Mouse (Mus musculus): Measurements from ENCODE around the gene Mettl16.
"Not testable (repeated sequence)": the region's sequence is repeated elsewhere in the genome, so short reads cannot be mapped to it uniquely, and the experiment has no call there.

The Mettl16 gene

DNA sequence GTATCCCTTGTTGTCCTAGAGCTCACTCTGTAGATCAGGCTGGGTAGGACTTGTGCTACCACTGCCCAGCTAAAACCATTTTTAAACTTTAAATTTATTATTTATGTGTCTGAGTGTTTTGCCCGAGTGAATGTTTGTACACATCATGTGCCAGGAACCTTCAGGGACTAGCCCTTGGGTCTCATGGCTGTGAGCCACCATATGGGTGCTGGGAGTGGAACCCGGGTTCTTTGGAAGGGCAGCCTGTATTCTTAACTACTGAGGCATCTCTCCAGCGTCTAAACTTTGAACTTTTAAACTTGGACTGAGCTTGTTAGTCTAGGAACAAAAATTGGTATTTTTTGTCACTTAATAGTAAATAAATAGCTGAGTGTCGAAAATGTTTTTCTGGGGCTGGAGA is 22.2 kb downstream of the Mettl16 start:
- DNase-seq = no peak

DNA sequence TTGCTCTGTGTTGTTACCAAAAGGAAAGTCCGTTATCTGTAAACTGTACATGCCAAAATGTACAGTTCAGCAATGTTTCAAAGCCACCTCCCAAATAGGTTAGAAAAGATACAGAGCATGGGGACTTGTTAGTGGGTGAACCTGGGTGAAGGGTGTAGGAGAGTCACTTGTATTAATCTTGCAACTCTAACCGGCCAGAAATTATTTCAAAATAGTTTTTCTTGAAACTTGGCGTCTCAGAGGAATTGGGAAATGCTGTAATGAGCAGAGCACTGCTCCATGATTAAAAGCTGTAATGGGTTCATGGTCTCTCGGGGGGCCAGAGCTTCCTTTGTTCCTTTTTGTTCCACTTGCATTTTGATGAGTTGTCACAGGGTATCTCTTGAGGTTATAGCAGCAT is 30.0 kb downstream of the Mettl16 start:
- DNase-seq = peak; percentile 4 to 11

DNA sequence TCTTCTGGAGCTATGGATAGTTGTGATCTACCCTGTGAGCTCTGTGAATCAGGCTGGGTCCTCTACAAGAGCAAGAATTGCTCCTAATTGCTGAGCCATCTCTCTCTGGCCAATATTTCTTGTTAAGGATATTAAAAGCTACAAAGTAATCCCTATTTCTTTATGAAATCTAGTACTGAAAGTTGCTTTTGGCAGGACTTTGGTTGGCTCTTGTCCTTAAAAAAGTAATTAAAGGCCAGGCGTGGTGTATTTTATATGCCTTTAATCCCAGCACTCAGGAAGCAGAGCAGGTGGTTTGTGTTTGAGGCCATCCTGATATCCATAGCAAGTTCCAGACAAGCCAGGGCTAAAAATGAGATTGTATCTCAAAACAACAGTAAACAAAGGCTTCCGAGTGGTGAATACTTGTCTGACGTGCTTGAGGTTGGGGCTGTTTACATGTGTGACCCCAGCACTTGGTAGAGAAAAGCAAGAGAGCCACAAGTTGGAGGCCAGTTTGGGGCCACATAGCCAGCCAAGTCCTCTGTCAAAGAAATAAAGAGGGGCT is 33.5 kb downstream of the Mettl16 start:
- no peak for DNase-seq

DNA sequence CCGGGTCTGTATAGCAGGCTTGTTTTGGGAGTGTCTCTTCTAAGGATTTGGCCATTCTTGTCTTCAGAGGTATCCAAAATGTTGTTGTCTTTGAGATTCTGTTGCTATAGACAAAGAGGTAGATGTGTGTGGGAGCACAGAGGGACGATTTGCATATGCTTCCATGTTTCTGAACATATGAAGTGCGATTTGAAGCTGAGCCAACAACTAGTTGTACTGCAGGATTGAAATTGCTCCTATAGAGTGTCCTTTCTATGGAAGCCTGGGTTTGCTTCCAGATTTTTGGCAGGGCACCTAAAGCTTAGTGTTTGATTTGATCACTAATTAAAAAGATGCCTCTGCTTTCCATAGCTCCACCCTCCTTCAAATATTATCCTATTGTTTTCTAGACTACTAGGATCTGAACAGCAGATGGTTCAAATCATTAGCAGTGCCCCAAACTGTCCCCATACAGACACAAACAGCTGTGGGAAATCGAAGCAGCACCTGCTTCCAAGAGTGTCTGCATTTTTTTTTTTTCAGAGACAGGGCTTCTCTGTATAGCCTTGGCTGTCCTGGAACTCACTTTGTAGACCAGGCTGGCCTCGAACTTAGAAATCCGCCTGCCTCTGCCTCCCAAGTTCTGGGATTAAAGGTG is 36.7 kb downstream of the Mettl16 start:
- DNase-seq = no peak

DNA sequence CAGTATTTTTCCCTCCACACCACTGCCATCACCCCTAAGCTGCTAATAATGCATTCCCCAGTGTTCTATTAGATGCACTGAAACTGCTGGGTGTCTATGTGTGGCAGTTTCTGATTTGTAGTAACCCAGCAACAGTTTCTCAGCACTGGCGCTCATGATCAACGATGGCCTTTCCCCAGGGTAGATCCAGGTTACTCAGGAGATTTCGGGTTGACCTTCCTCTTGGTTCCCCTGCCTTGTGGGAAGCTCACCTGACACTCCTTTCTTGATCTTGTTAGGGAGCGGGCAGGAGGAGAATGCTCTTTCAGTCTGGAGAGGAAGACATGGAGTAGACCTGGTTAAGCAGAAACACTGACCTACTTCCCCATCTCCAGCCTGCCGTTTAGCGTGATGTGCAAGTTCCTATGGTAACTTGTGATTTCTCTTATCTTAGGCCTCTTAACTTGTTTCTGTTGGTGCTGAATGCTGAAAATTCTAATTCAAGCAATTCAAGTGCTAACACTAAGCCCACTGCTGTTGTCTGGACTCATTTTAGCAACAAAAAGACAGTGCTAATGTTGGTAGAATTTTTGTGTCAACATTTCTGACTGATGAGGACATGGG is 37.7 kb downstream of the Mettl16 start:
- no peak for DNase-seq

DNA sequence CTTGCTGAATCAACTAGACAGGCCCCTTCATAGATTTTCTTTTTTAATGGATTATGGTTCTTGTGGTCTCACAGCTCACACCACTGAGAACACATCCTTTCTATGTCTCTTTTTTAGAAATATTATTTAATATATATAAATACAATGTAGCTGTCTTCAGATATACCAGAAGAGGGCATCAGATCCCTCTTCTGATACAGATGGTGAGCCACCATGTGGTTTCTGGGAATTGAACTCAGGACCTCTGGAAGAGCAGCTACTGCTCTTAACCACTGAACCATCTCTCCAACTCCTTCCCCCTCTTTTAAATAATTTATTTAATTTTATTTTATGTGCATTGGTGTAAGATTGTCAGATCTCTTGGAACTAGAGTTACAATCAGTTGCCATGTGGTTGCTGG is 39.5 kb downstream of the Mettl16 start:
- no peak for DNase-seq

DNA sequence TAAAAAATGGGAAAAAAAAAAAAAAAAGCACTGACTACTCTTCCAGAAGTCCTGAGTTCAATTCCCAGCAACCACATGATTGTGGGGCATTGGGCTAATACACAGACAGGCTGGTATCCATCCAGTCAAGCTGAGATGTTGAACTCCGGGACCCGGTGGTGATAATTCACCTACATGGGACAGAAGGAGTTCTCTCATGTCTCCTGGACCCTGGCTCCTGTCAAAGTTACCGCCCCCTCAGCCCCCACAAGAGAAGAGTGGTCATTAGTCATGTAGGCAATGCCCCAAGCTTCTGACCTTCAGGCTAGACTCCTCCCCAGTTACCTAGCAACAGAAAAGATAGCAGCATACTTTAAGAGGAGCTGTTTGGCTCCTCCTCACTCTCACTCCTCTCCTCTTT is 40.4 kb downstream of the Mettl16 start:
- not testable (repeated sequence) for DNase-seq

DNA sequence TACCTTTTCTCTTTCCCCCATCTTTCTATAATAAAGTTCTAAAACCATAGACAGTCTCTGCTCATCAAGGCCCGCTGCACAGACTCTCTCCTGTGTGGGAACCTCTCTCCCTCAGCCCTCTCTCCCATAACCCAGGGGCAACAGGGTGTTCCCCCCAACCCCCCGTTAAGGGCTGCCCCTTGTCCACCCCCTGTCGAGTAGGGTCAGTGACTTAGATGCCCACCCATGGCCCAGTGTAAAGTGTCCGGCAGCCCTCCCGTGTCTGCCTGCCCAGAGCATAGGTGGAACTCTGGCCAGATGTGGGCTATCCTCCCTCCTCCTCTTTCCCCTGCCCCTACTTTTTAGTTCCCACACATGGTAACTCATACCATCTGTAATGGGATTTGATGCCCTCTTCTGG is 40.9 kb downstream of the Mettl16 start:
- no peak for DNase-seq

DNA sequence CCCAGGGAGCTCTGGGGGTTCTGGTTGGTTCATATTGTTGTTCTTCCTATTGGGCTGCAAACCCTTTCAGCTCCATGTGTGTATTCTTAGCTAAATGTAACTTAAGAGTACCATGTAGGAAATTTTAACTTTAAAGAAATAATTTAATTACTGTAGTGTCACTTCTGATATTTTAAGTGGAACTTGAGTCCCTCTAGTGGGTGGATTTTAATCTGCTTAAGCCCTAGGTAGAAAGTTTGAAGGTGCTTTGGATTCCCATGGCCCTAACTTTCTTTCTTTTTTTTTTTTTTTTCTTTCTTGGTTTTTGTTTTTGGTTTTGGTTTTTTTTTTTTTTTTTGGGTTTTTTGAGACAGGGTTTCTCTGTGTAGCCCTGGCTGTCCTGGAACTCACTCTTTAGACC is 45.2 kb downstream of the Mettl16 start:
- no peak for DNase-seq

DNA sequence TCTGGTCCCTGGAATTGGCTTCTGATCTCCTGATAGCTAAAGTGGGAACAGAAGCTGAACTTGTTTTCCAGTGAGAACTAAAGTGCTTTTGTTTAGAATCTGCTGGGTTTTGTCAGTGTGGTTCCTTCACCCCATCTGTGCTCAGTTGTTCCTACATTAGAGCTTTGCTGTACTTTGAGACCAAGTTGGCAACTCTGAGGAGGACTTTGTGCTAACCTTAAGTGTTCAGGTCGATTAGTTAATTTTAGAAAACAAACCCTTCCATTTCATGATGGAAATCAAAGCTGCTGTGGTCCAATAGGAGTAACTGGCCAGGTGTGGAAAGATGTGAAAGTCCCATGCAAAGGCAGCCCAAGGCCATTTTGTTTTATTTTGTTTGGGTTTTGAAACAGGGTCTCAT is 50.3 kb downstream of the Mettl16 start:
- DNase-seq = no peak

DNA sequence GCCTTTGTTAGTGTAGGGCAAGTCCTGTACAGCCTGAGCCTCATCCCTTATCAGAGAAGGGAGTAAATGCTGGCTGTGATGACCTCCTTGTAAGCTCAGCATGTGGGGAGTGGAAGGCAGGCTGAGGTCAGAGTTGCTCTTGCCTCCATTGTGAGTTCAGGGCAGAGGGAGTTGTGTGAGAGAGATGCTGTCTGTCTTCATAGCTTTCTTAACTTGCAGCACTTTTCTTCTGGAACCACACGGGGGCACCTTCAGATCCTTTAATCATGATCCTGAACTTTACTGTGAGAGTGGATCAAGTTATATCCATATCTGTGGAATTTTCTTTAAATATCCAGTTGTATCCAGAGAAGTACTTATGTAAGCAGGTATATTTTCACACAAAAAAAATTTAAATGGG is 50.8 kb downstream of the Mettl16 start:
- peak; percentile 41 to 45 for DNase-seq

DNA sequence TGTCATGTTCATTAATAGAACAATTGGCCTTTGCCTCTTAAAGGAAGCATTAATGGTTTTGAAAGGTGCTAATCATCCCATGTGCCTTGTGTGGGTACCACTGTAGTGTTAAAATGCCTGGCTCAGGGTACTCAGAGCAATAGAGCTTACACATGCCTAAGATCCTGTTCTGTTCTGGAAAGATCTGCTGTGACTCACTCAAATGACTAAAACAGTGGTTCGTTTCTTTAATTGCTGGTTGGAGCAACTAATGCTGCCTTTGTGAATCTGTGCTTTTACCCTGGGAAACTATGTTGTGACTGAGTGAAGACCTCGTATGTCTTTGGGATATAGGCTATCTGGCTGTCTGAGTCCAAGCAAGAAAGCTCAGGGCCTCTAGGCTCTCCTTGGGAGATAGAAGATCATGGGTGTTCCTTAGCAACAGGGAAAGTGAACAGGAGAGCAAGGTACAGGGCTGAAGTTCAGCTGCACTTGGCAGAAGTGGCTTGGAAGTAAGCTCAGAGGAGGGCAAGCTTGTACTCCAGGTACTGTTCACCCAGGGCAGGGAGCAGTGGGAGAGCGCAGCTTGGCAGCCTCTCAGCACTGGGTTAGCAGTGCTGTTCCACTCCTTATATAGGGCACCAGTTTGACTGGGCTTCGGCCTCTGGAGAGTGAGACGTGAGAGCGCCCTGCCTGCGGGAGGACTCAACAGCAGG is 52.3 kb downstream of the Mettl16 start:
- no peak for DNase-seq

DNA sequence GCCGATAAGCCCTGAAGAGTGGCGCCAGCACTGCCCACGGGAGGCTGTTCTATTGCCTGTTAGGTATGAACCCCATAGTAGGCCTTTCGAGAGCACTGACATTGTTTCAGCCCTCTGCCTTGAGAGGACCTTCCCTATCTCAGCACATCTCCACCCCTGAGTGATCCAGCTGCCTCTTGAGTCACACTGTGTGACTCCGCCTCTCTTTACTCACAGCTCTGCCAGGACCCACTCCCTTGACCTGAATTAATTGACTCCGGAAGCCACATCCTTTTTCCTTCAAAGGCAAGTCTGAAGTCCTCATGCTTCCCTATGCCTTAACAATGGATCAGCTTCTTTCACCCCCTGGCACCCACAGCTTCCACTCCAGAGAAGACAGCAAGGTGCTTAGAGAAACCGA is 55.5 kb downstream of the Mettl16 start:
- peak; percentile 5 for DNase-seq

DNA sequence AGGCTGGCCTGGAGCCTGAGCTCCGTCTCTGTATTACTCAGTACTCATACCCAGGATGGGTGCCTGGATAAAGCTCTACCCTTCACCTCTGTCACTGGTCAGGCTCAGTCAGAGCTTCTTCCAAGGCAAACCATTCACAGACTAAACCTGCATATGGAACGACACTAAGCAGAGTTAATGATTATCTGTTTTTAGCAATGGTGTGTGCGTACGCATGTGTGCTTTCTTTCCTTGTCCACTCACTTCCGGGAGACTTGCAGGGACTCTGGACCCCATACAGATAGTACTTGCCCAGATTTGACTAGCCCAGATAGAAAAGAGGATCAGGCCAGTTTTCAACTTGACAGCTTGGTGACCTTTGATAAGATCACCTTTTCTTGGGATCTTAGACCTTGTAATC is 56.1 kb downstream of the Mettl16 start:
- no peak for DNase-seq

DNA sequence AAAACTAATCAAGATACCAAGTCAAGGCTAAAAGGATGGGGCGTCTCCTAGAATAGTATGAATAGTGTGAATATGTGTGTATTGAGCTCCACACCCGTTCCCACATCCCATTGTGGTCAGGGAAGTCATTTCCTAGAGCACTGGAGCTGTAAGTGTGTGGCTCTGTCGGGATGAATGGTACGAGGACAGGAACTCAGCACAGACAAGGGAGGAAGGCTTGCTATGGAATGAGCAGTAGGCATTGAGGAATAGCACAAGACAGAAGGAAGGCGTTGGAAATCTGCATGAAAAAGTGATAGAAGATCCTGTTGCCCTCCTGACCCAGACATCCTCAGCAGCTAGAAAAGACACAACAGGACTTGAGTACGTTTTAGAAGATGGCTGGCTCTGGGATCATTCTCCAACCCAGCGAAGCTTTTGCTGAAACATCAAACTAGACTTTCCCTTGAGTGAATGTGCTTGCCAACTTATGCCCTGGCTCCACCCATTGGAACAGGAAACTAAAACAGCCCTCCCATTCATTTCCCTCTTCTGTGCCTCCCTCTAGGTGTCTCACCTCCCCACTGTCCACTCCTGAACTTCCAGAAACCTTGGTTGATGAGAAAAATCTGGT is 57.3 kb downstream of the Mettl16 start:
- no peak for DNase-seq

DNA sequence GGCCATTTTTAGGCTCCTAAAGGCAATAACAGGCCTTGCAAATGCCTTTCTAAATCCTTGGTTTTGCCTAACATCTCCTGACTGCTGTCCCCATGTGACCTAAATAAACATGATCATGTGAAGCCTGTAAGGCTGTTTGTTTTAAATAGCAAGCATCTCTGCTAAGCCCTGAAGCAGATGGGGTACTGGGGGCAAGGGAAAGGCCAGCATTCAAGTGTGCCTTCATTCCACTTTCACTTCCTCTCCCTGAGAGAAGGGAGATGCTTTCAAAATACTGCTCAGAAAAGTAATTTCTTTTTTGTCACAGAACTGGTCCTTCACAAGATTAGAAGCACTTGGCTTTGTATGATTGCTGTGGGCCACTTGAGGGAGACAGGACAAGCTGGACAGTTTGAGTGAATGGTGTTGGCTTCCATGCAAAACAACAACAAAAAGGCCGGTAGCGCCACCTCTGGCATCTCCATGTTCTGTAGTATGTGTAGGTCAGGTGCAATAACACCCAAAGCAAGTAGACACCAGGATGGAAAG is 57.8 kb downstream of the Mettl16 start:
- peak; percentile 73 to 74 for DNase-seq

DNA sequence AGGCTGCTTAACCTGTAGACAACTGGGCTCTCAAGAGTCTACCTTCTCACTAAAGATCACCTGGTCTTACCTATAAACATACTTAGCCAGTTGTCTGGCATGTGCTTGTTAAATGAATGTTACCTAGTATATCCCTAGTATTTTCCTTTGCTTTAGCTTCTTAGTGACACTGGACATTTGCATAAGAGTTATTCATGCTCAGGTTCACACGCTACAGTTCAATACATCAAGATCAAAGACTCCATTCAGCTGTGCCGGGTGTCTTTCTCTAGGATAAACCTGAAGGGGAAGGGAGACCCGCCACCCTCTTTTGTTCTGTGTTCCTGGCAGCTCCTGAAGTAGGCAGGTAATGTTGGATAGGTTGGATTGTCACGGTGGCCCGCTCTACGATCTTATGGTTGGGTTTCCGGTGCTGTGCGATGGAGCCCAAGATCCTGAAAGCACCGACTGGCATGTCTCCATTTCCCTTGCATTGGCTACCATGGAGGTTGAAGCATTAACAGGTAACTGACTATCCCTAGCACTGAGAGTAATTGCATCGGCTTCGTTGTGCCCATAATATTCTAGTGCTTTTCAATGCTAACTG is 58.4 kb downstream of the Mettl16 start:
- DNase-seq = peak; percentile 49 to 53

DNA sequence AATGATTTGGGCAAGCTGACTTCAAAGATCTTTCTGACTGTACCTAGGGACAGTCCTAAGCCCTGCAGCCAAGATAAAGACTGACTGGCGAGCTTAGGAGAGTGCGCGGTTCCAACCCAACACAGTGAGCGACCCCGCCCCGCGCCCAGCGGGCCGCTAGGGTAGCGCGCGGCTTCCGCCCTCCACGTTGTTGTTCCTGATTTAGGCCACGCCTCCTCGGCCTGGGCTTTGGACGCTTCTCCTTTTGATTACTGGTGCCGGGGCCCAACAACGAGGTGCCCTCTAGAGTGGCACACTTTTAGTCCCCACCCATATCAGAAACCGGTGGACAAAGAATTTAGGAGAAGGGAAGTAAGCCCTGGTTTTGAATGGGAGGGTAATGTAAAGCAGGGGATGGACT is 59.2 kb downstream of the Mettl16 start:
- DNase-seq = peak; percentile 95 to 96

DNA sequence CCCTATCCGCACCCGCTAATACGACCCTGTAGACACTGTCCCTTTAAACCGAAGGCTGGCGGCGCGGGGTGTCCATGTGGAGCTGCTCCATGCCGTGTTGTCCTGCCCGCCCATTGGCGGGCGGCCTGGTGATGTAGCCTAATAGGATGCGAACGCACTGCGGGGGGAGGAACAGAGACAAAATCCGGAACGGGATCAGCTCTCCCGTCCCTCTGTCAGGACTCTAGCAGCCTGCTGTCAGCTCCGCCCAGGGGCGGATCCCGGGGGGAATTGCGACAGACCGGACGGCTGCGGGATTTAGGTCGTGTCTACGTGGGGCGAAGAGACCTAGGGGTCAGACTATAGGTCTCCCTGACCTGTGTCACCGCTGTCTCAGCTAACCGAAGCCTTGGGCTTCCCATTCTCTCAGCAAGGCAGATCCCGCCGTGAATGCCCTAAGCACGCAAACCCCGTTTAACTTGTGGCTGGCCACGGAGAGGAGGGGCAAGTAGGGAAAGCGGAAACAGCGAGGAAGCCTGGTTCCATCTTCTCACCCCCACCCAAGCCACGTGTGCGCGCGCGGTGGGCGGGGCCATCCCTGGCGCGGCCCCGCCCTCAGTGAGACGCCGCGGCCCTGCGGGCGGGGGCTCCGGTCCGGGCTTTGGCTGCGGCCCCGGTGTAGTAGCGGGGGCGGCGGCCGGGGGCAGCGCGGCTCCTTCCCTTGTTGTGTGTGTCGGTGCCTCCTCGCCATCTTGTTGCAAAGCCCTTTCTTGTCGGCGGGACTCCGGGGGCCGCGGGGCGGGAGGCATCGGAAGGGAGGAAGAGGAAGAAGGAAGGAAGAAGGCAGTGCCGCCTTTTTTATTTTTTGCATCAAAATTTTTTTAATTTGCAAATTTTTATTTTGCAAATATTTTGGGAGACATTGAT is 59.9 kb downstream of the Mettl16 start, which contains the start of gene Mnt:
Gene Mnt (plus strand): TSS at position 665 of the 906 bp plus-strand sequence.
- peak; percentile 95 for DNase-seq

DNA sequence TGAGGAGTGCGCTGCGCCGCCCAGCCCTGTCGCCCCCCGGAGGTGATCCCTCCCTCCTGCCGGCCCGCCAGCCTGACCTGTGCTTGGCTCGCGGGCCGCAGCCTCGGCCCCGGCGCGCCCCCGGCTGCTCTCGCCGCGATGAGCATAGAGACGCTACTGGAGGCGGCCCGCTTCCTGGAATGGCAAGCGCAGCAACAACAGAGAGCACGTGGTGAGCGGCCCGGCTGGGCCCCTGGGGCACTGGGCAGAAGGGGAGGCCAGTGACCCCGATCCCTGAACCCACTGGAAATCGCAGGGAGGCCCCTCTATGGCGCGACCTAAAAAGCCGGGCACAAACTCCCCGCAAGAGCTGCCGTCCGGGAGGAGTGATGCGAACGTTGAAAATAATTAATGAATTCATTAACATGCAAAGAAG is 60.6 kb downstream of the Mettl16 start:
- peak; percentile 72 to 75 for DNase-seq

DNA sequence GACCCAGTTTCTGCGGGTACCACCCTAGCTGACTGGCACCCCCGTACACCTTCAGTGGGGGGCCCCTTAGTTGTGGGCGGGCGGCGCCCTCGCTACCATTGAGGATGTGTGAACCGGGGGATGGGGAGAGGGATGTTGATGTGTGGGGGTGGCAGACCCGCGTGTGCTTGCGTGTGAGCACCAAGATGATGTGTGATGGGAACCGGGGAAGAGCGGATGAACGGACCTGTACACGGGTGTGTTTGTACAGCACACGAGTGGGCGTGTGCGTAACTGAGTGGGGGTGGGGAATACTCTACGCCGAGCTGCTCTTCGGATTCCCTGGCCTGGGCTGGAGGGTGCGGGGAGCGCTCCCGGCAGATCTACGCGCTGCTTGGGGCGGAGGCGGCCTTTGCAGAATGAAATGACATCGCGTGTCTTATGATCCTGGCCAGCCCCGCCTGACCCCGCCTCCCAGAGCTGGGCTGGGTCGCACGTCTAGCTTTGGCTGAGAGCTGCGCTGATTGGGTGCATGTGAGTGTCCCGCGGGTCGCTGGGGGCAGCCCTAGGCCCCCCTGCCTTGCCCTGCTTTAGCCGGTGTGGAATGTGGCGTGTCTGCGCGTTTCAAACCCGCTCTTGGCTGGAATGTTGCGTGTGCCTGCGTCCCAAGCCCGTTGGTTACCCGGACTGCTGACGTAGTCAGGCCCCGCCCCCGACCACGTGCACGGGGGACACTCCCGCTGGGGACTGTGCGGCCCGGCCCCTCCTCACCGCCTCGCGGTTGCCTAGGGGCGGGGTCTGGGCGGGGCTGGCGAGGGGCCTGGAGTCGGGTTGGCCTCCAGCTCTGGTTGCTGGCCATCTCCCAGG is 61.2 kb downstream of the Mettl16 start:
- DNase-seq = peak; percentile 100
